Mouse (Mus musculus): ENCODE measurements at regions not wholly inside any gene's neighbourhood (a gene's known extent, or its start where the extent isn't known, plus 50 kb on each side); places are given as distances from the start of the nearest gene placed in this dataset.
"Not testable (repeated sequence)": the region's sequence is repeated elsewhere in the genome, so short reads cannot be mapped to it uniquely, and the experiment has no call there.

DNA sequence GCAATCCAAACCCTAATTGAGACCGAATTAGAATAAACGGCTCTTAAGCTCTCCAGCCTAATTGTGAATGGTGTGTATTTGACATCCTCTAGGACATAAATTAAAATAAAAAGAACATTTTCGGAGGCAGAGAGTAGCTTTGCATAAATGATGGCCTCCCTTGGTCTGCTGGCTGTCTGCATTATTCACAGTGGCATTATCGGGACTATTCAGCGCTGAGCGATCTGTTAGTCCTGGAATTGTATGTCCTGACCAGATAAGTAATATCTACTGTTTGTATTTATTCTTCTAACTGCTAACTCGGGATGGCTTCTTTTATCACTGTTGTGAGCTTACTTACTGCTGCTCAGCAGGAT is 299.6 kb downstream of the Chl1 start:
- DNase-seq = no peak

DNA sequence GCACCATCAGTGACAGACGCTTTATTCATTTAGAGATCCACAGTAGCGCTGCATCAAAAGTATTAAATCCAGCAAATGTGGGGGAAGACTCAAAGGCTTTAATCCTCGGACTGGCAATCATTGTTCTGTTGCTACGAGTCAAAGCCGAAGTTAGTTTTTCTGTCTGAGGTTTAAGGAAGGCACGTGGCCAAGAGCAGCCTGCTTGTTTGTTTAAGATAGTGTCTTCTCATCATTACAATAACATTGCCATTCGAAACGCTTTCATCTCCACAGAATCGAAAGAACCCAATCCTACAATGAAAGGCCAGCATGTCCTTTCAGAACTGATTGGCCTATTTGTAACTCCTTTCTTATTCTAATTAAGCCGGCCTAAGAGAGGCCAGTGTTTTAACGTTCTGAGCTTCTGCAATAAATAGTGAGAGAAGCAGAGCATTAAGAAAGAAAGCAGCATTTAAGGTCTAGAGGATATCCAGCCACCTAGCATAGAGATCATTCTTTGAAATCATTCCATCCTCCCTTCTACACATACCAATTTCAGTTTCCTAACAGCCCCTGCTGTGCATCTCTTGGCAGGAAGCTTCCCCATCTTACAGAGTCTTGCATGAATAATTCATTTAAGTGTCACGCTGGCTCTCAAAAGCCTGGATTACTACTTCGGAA is 300.1 kb downstream of the Chl1 start:
- DNase-seq = no peak

DNA sequence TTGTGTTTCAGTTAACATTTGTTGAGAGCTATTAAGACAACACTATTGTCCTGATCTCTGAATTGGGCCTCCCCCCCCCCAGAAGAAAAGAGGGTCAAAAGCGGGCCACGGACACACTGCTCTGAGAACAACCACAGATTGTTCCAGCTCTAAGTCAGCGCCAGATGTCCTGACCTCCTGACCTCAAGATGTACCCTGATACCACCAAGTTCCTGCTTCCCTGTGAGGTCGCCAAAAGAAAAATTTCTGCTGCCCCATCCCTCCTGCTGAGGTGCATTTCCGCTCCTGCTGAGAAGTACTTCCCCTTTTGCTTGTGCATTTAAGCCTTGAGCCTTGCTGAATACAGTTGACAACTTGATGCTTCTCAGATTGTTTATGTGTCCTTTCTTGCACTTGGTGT is 306.0 kb downstream of the Chl1 start:
- DNase-seq = not testable (repeated sequence)

DNA sequence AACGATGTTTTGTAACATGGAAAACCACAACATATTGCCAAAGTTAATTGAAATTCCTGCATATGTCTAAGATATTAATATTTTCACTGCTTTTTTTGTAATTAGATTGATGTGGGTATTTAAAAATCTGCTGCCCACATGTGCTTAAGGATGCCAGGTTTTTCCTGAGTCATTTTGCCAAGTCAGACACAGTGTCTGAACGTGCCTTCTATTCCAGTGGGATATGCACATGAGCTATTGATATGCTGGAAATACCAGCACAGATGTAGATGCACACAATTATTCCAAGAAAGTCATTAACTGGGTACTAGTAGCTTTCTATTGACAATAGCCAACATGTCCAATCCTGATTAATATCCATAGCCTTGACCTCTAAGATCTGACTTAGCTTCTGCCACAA is 315.7 kb downstream of the Chl1 start:
- DNase-seq = no peak

DNA sequence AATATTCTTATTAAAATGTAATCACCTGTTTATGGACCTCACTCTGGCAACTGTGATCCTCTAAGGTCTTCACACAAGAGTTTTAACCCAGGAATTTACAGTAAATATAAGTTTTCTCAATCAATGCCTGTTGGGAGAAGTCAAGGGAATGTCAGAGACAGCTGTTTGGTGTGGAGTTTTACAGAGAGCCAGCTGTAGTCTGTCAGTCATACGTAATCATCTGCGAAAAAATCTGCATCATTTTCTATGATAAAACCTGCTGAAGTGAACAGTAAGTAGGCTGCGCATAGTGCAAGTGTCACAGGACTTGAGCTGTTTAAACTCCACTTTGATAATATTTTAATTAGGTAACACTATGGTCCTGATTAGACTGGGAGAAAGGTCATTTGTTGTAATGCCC is 317.2 kb downstream of the Chl1 start:
- DNase-seq = no peak

DNA sequence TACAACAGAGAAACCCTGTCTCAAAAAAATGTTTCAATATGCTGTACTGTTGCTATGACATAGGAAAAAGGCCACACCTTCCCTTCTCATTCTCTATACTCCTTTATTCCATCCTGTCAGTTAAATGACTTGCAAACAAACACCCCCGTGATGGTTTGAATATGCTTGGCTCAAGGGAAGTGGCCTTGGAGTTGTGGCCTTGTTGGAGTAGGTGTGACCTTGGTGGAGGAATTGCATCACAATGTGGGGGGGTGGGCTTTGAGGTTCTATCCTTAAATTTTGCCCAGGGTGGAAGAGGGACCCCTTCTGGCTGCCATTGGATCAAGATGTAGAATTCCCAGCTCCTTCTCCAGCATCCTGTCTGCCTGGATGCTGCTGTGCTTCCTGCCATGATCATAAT is 318.5 kb downstream of the Chl1 start:
- no peak for DNase-seq

DNA sequence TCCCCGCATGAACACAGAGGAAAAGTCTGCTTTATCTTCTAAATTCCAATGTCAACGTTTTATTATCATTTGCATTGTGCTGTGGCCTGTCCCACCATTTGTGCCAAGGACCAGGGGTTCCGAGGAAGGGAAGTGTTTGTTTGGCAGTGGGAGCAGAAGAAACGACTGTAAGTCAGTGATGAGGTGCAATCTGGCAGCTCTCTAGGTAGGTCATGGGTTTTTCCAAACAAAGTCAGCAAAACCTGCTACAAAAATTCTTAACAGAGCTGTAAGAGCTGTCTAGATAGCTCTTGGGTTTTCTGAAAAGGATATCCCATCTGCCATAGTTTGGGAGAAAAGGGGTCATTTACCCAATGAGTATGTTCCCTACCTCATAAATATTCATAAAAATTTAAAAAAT is 321.9 kb downstream of the Chl1 start:
- DNase-seq = no peak

DNA sequence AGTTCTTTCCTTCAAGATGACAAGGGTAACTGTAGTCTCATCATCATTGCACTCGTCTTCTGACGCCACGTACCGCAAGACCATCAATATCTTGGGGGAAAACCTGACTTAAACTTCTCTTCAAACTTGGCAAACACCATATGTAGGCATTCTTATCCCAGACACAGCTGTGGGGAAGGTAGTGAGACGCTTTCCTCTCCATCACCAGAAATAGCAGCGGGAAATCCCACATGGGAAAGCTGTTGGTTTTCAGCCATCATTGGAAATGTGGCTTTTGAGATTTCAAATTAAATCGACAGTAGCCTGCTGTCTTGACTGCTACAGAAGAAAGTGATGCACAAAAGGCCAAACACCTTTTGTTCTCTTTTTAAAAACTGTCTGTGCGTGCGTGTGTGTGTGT is 322.4 kb downstream of the Chl1 start:
- no peak for DNase-seq

DNA sequence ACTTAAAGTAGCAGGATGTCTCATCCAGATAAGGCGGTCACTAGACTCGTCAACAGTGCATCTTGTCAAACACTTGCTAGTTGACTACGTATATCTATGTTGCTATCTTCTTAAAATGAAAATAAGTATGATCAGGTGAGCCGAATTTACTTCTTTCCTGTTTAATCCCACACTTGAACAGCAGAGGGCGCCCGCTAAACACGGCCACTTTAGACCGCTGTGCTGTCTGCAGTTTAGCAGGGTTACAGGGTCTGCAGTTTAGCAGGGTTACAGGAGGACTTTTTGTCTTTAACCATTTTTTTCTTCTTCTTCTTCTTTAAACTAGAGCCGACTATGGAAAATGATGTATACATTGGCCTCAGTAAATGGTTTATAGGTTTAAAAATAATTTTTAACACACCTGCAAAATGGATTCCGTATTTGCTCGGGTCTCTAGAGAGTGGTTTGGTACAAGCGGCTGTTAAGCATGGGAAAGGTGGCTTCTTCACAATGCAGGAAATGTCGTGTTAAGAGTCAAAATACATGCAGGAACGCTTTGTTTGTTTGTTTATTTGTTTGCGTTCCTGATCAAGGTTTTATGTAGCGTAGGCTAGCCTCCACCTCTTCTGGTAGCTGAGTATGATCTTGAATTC is 323.2 kb downstream of the Chl1 start:
- DNase-seq = peak; percentile 6 to 43

DNA sequence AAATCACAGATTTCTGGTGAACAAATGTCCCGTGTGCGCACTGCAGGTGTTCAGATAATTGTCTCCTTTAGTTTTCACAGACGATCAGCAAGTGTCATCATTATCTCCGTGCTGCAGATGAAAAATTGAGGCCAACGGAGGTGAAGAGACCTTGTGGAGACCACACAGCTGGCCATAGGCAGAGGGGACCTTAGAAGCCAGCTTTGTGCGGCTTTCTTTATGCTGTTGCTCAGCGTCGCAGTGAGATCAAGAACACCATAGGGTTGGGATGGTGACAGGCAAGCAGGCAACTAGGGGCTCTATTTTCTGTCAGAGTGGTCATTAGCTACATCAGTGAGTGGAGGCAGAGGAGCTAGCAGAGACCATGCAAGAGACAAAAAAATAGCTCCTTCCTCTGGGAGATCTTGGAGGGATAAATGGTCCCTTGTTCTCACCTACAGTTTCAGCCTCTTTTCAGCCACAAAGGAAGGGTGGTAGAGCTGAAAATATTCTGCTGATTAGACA is 324.4 kb downstream of the Chl1 start:
- no peak for DNase-seq

DNA sequence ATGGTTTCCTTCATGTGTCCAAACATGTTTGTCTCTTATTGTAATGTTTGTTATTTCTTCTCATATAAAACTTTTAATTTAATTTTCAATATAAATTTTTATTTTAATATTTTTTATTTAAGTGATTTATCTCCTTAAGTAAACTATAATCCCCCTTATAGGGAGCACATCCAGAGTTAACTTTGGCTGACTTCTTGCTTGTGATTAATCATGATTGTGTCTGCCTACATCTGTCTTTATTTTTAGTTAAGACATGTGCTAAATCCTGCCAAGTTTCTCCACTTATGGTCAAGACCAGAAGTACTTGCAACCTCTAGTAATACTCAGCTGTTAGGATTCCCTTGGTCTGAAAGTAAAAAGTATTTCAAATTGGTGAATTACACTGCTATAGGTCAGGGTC is 349.4 kb downstream of the Chl1 start:
- DNase-seq = no peak

DNA sequence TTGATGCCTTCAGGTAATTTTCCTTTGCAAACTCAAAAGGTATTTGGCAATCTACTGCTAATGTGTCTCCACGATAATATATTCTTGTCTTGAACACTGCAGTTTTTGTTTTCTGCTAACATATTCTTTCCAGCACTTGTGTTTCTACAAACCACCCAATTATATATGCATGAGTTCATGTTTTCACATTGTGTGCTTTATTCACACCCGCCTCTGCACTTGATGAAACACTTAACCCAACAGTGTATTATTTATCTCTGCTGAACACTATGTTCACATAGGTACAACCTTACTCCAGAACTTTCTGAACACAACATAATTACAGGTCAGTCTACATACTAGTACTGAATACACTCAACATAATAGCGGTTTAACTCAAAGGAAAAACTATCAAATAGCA is 383.1 kb downstream of the Chl1 start:
- DNase-seq = no peak

DNA sequence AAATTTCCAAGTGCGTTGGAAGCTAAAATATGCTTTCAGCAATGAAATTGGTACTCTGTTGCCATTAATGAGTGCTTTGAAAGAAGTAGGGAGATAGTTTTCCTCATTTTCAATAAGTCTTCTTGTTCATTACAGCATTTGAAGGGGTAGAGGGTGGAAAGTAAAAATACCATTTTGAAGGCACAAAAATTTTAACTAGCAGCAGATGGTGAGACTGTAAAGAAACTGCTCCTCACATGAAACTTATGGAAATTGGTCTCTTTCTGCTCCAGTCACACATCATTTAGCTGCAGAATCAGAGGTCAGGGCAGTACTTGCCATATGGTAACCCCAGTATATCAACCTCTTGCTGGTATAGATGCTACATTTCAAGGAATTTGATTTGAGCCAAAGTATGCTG is 414.1 kb downstream of the Chl1 start:
- no peak for DNase-seq

DNA sequence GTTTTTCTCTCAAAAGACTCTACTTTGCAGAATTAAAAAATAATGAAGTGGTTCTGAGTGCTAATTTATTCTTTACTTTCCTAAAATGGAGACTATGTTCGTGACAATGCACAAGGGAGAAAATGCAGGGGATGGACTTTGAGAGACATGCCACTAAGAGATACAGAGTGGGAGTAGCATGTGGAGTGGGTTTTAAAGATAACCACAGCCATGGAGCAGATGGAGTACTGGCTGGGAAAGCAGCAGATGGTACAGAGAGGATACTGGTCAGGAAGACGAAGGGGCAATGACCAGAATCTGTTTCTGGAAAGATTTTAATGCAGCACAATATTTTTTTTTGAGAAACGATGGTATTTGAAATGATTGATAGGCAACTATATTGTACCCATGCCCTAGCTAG is 416.7 kb downstream of the Chl1 start:
- no peak for DNase-seq

DNA sequence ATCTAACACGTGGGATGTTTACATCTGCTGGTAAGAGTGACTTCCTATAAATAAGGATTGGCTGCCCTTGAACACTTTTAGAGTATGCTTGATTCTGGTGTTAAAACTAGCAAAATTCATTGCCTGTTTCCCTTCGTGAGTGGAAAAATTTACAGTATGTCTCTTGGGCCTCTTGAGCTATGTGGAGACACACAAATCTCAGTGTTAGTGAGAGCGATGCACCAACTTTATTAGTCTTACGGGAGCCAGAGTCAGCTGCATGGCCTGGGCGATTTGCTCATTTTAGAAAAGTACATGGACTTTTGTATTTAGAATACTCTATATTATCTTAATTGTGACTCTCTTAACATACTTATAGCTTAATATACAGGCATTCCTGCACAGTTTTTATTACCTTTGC is 430.0 kb downstream of the Chl1 start:
- DNase-seq = no peak

DNA sequence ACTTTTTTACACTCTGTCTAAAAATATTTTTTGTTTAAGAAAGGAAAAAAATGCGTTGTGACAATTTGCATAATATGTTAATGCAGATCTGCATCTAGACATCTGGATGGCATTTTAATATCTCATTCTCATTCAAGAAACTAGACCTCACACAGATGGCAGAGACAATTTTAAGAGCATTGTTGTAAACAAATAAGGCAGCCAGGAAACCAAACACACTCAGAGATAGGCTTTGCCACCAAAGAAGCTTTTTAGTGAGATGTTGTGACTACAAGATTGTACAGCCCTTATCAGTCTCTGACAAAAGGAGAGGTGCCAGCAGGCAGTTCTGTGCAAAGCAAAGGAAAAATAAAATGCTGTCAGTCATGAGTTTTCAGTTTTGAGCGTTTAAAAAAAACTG is 434.0 kb downstream of the Chl1 start:
- DNase-seq = no peak

DNA sequence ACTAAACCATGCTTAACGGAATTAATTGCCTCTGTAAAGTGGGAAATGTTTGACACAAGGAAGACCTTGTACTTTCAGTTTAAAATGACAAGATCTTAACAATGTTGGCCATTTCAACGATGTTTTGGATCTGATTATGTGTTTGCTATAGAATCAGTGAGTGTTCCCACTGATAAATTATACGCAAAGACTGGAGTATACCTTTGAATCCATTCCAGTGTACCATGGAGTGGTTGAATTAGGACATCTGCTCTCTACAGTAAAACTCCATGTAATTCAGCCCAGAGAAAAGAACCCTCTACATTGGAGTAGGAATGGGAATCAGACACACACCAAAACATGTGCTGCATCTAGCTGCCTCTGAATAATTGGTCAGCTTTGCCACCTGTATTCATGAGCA is 437.1 kb downstream of the Chl1 start:
- no peak for DNase-seq

DNA sequence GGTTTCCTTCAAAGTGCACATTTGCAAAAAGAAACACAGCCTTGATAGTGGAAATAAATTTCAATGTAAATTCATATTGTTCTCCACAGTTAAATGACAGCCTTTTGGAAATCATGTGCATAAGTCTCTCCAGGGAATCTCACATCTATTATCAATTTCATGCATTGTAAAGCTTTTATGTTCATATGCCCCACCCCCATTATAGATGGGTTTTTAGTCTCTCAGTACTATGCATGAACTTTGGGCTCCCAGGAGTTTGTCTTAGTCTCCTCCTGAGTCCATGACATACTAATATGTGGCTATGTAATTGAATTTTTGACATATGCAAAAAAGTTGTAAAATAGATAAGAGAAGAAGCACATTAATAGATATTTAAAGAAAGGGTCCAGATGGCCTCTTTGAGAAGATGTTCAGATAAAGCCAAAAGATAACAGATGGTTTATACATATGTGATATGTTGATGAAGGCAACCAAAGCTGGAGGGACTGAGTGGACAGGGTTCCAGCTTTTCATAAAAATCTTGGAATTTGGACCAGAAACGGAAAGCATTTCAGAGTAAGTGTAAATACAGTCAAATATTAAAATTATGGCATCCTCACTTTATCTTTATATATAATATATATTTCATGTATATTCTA is 442.9 kb downstream of the Chl1 start:
- no peak for DNase-seq

DNA sequence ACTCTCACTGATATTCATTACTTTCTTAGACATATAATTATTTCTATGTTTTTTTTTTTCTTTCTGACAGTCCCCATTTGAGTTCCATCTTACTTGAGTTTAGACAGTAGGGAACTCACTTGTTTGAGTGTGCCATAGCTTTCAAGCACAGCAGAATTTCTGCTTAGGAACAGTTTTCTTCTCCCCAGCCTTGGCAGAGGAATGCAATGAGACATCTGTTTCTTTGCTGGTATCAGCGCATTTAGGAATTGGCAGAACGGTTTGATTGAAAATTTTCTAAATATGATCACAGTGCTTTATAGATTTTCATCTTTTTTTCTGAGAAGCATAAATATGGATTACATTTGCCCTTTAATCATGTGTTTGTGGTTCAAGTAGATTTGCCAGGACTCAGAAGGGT is 448.6 kb downstream of the Chl1 start:
- no peak for DNase-seq

DNA sequence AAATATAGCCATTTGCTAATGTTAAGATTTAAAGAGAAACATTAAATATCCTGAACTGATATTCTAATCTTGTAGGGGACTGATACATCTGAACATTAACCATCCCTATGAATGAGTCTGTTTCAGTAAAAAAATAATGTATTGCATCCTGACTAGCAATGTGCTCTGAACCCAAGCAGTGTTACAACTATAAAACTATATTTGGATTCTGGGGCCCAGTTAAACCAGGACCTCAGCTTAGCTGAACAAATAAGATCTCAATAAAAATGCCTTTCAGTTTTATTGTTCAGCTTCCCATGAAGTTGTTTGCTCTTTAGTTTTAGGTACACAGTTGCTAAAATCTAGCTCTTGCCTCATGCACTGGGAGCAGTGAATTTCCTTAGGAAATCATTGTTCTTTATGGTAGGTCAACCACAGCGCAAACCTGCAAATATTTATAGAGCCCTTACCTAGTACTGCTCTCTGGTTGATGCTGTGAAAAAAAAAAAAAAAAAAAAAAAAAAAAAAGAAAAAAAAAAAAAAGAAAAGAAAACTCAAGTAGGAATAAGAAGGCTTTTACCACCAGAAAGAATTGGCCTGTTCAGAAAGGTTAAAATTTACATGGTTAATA is 457.5 kb downstream of the Chl1 start:
- DNase-seq = no peak

DNA sequence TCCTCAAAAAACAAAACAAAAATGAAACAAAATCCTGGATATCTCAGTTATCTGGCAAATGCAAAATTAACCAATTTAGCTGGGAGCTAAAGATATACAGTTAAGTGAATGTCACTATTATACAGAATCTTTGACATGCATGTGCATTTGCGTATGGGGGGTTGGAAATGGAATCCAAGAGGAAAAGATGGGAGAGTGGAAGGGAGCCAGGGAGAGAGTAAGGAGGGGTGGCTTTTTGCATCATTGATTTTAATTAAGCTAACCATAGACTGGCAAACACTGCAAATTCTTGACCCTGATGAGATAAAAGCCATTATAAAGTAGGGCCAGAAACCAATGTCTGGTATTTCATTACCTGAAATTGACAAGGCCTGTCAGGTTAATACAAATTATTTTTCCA is 488.8 kb downstream of the Chl1 start:
- DNase-seq = no peak

DNA sequence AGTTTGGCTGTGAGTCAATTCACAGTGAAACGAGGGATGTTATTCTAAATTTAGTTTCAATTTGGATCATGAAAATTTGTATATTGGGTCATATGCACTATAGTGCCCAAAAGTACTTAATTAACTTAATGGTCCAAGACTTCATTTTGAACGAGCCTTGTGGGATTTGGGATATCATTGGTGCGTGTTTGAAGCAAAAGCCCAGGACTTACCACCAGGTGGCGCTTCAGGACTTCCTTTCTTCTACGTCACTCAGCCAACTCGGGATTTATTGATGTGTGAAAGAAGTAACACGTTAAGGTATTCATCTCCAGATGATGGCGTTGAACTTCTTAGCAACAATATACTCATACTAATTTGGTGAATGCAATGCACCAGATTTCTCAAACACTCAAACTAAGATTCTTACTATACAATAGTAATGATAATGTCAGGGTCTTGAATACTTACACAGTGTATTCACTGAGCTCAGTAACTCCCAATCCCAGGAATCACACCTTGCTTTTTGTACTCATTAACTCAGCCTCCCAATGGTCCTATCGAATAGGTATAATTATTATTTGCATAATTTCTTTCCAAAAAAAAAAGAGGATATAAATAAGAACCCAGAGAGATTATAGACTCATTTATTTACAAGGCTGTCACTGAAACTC is 464.0 kb upstream of the Cntn6 start:
- DNase-seq = peak; percentile 19 to 73

DNA sequence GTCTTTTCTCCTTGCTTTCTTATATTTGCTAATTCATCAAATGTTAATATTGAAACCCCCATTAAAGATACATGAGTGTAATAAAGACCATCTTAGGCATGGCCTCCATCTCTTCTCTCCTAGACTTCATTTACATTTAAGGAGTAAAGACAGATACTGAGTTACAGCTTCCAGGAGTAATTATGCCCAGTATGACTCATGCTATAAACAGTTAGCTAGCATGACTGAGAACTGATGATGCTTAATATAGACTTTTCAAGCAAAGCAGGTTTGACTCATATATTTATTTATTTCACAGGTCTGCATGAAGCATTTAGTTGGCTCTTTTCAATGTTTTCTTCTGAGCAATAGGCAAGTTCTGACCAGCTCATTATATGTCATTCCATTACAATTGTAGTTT is 453.7 kb upstream of the Cntn6 start:
- no peak for DNase-seq

DNA sequence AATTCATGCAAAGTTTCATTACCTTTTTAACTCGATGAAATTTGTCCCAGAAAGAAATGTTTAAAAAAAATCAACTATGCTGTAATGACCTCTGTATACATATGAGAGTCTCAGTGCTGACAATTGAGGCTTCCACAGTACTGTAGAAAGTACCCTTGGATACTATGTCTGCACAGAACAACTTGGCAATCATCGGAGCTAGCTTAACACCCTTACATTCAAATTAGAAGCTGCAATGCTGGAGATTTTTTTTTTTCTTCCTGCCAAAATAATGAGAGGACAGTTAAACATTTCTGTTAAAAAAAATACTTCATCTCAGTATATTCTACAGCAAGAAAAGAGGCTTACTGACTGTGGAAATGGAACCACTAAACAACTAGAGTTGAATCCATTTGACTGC is 452.1 kb upstream of the Cntn6 start:
- DNase-seq = no peak

All from kidney, adult 8-10 months (tissue).